Mouse (Mus musculus) limb, embryonic 11.5 days (tissue): ENCODE results near the gene F2rl1. TPM values are rescaled to one million over a fixed set of nuclear protein-coding genes. Genes with fewer than 3 reads are reported as not detected.

ENCODE experiments used
- ATAC-seq: fragments of 200-750 bp; cut with Nextera tagmentation; 2 replicates; pipeline ENCODE4 v1.8.0; 2017; ENCODE audit warnings: low read depth; ENCODE audit not compliant: insufficient number of reproducible peaks, low FRiP score, low TSS enrichment
- DNase-seq: peaks from one replicate; pipeline ENCODE4 v3.0.0-alpha.2; 2015; ENCODE audit warnings: low spot score
- H3K27ac ChIP-seq: fragments of 300-500 bp; sonication (generic); replicated peaks from 2 replicates; pipeline ENCODE4 v1.5.1; 2014; ENCODE audit warnings: low read depth, mild to moderate bottlenecking, low read length
- H3K27me3 ChIP-seq: fragments of 300-500 bp; sonication (generic); 2 replicates; pipeline ENCODE4 v1.6.1; 2014; ENCODE audit warnings: mild to moderate bottlenecking, low read length, mixed read lengths; ENCODE audit not compliant: control insufficient read depth, insufficient read depth
- H3K36me3 ChIP-seq: fragments of 300-500 bp; sonication (generic); 2 replicates; pipeline ENCODE4 v1.6.1; 2014; ENCODE audit warnings: mild to moderate bottlenecking, low read length, moderate library complexity, mixed read lengths; ENCODE audit not compliant: control insufficient read depth, insufficient read depth
- H3K4me1 ChIP-seq: fragments of 300-500 bp; sonication (generic); 2 replicates; pipeline ENCODE4 v1.6.1; 2014; ENCODE audit warnings: low read length, mixed read lengths; ENCODE audit not compliant: control insufficient read depth, insufficient read depth
- H3K4me2 ChIP-seq: fragments of 300-500 bp; sonication (generic); 2 replicates; pipeline ENCODE4 v1.6.1; 2014; ENCODE audit warnings: low read depth, mild to moderate bottlenecking, moderate library complexity; ENCODE audit not compliant: severe bottlenecking
- H3K4me3 ChIP-seq: fragments of 300-500 bp; sonication (generic); 2 replicates; pipeline ENCODE4 v1.5.1; 2014; ENCODE audit warnings: low read depth, low read length
- H3K9ac ChIP-seq: fragments of 300-500 bp; sonication (generic); 2 replicates; pipeline ENCODE4 v1.6.1; 2014; ENCODE audit warnings: mild to moderate bottlenecking, low read length
- H3K9me3 ChIP-seq: fragments of 300-500 bp; sonication (generic); 2 replicates; pipeline ENCODE4 v1.6.1; 2016; ENCODE audit warnings: low read length; ENCODE audit not compliant: control insufficient read depth
- WGBS: fragments of 180-500 bp; shearing (Covaris S2); extraction: QIAGEN DNeasy Blood & Tissue Kit; methylation state at CpG from one replicate; pipeline ENCODE4 v1.1.7; 2014; 5-methylcytosine and 5-hydroxymethylcytosine counted together
- polyA plus RNA-seq: library from polyadenylated mRNA; unstranded; fragments of >200 nt; fragmentation: Nextera tagmentation; extraction: Ambion mirVana; gene quantifications from 2 replicates; pipeline ENCODE4 v1.2.1, GENCODE M21; 2014

Gene F2rl1
- polyA plus RNA-seq, 1 experiment from 2014 or later: 0.11 TPM

DNA sequence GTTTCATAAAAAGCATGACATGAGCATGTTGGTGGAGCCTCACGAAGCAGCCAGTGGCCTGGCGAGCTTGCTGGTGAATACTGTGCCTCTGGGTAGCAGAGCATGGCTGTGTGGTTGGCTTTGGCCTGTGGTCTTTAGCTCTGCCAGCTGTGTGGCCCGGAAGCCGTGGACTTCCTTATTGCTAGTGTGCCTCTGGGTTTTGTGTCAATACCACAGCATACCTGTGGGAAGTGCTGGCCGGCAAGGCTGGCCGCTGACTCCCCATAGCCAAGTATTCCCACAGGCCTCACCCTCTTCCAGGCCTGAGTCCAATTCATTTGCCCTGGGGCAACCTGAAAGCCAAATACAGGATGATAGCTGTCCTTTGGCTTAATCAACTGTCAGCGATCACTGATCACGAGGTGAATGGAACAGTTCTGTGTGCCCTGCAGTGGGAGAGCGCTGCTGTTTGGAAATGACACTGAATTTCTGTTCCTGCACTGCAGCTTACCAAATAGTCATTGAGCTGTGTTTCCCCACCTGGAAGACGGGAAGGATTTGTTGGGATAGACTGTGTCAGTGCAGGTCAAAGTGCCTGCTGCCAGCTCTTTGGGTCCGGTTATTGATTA is 29.0 kb upstream of the F2rl1 start:
- peaks cover 5% of the 10 kb centered on the region; the same call in 1 of the 2 replicates for H3K4me1 ChIP-seq
- DNase-seq (no peak), ATAC-seq (no peak)
- no peak overlapping the region for H3K9ac ChIP-seq
- H3K4me3 ChIP-seq: no peak overlapping the region
- WGBS: 85% methylated on average over 11 of the region's 11 CpGs
- H3K27me3 ChIP-seq: no peaks in the 10 kb centered on the region
- no peaks in the 10 kb centered on the region for H3K9me3 ChIP-seq
- no peaks in the 10 kb centered on the region for H3K36me3 ChIP-seq
- no peak overlapping the region for H3K27ac ChIP-seq
- no peak overlapping the region for H3K4me2 ChIP-seq

DNA sequence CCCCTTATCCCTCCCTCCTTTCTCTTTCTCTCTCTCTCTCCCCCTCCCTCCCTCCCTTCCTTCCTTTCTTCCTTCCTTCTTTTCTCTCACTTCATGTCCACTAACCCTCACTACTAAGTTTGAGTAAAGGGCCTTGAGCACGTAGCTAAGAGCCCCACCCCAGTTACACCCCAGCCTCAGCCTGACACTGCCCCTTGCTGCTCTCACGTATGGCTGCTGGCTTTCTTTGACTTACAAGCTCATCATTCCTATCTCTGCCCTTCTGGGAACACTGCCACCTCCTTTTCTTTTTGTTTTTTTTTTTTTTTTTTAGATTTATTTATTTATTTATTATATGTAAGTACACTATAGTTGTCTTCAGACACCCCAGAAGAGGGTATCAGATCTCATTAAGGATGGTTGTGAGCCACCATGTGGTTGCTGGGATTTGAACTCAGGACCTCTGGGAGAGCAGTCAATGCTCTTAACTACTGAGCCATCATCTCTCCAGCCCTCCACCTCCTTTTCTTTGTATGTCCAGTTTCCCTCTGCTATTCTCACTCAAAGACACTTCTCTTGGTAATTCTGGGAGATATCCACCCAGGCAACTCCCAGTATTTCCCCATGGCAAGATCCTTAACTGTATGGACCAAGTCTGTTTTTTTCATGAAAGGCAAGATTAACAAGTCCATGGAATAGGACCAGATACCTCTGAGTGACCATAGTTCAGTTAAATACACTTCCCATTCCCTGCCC is 25.8 kb upstream of the F2rl1 start:
- Histone ChIP-seq H3K27me3 (no peaks in the 10 kb centered on the region), H3K4me1 (peaks cover 17% of the 10 kb centered on the region), H3K27ac (no peak overlapping the region), H3K9me3 (no peaks in the 10 kb centered on the region), H3K36me3 (no peaks in the 10 kb centered on the region), H3K9ac (no peak overlapping the region), H3K4me2 (no peak overlapping the region), H3K4me3 (no peak overlapping the region)
- DNase-seq (no peak), ATAC-seq (no peak)
- 67% methylated on average over 2 of the region's 2 CpGs for WGBS

DNA sequence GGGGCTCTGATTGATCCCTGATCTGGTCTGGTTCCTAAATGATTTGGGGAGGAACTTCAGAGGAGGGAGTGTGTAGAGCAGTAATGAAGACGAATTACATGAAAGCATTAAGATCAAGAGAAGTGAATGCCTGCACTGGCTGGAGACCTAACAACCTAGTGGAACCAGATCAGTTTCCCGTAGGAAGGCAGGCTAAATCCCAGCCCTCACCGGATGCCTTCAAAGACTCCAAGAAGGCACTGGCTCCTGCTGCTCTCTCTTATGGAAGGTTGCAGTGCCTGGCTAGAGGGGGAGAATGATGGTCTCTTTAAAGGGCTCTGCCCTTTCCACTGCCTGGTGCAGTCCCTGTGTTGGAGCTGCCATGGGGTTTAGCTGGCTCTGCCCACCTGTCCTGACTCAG is 24.4 kb upstream of the F2rl1 start:
- 7% methylated on average over 3 of the region's 3 CpGs for WGBS
- no peaks in the 10 kb centered on the region for H3K27me3 ChIP-seq
- H3K4me3 ChIP-seq: no peak overlapping the region
- no peak overlapping the region for H3K27ac ChIP-seq
- no peak overlapping the region for H3K9ac ChIP-seq
- no peaks in the 10 kb centered on the region for H3K9me3 ChIP-seq
- H3K4me1 ChIP-seq: peaks cover 17% of the 10 kb centered on the region
- ATAC-seq (no peak), DNase-seq (no peak)
- no peaks in the 10 kb centered on the region for H3K36me3 ChIP-seq
- no peak overlapping the region for H3K4me2 ChIP-seq

DNA sequence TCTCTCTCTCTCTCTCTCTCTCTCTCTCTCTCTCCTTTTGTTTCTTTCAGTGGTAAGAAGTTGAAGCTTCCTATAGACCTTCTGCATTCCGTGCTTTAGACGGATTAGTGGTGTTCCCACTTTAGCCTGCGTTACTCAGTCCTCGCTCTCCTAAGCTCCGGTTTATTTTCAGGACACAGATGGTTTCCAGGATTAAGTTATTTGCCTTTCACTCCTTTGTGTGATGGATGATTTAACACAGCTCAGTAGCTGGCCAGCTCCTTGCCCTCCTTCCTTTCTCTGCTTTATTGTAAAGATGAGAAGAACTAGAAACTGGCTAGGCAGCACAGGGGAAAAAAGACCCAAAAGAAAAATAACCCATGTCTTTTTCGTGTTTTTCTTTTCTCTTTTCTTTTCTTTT is 23.8 kb upstream of the F2rl1 start:
- Histone ChIP-seq H3K27ac (no peak overlapping the region), H3K36me3 (no peaks in the 10 kb centered on the region), H3K9me3 (no peaks in the 10 kb centered on the region), H3K4me2 (peak overlapping the region; percentile 40; the same call in 1 of the 2 replicates), H3K27me3 (no peaks in the 10 kb centered on the region), H3K9ac (no peak overlapping the region), H3K4me3 (no peak overlapping the region), H3K4me1 (peaks cover 17% of the 10 kb centered on the region)
- DNase-seq (no peak), ATAC-seq (no peak)
- 9% methylated on average over 6 of the region's 6 CpGs for WGBS

DNA sequence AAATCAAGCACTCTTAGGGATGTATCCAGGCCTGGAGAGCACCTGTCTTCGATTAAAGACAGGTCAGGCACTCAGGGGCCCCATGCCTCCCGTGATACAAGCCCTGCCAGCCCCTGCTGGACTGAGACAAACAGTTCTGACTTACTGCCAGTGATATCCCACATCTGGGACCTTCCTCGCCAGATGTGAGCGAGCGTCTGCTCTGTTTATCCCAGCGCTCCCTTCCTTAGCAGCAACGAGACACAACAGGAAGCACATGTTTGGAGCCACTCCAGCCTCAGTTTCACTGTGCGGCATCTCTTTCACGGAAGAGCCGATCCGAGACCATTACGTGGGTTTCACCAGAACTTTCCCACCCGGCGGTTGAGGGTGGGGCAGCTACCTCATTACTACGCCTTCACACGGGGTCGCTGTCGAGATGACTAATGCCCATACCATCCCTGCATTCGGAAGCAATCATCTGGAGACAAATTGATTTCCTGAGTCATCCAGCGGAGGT is 23.3 kb upstream of the F2rl1 start:
- Histone ChIP-seq H3K4me3 (no peak overlapping the region), H3K9me3 (no peaks in the 10 kb centered on the region), H3K4me1 (peaks cover 17% of the 10 kb centered on the region), H3K9ac (no peak overlapping the region), H3K27ac (no peak overlapping the region), H3K4me2 (peak overlapping the region; percentile 40), H3K36me3 (no peaks in the 10 kb centered on the region), H3K27me3 (no peaks in the 10 kb centered on the region)
- DNase-seq (peak; percentile 69), ATAC-seq (peak; percentile 67; the same call in 1 of the 2 replicates)
- WGBS: 8% methylated on average over 20 of the region's 20 CpGs

DNA sequence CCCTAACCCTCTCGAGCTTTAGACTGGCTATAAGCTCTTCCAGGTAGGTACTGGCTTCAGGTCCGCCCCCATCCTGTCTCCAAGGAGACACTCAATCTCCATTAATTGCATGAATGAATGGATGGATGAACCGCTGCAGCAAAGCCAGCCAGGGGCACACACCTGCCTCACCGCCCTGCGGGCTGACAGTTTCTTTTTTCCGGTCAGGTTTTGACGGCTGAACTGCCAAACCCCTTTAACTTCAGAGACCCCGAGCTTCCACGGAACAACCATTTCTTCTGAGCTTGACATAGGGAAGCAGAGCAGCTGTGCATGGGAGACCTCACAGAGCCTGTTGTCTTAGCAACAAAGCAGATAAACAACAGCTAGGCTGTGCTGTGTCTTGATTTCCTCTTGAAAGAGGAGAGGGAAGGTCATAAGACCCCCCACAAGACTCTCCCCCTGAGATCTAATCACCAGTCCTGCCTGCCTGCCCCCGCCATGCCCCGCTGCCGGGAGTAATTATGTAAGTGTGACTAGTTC is 22.1 kb upstream of the F2rl1 start:
- Histone ChIP-seq H3K9me3 (no peaks in the 10 kb centered on the region), H3K9ac (no peak overlapping the region), H3K4me3 (no peak overlapping the region), H3K4me1 (peaks cover 17% of the 10 kb centered on the region), H3K27ac (0 out of 2 replicates have a peak overlapping the region, but pooled peaks have one; percentile 30), H3K36me3 (no peaks in the 10 kb centered on the region), H3K27me3 (no peaks in the 10 kb centered on the region), H3K4me2 (no peak overlapping the region)
- 27% methylated on average over 12 of the region's 12 CpGs for WGBS
- ATAC-seq (no peak), DNase-seq (peak; percentile 44)

DNA sequence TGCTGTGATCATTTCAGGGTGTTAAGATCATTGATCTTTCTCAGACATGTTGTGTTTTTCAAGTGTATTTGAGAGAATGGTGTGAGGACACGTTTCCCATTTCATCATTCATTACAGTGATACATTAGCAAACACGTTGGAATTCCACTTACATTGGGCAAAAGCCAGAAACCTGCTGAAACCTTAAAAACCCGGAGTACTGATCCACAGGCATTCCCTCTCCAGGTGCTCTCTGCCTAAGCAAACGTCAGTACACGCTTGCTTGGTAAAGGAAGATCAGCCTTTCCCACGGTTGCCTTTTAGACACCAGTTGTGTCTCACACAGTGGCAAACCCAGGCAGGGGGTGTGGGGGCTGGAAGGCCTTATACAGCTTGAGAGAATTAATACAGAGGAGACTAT is 21.2 kb upstream of the F2rl1 start:
- H3K4me2 ChIP-seq: no peak overlapping the region
- no peaks in the 10 kb centered on the region for H3K27me3 ChIP-seq
- H3K9ac ChIP-seq: no peak overlapping the region
- no peak overlapping the region for H3K27ac ChIP-seq
- ATAC-seq: no peak
- no peaks in the 10 kb centered on the region for H3K9me3 ChIP-seq
- peaks cover 17% of the 10 kb centered on the region for H3K4me1 ChIP-seq
- DNase-seq: no peak
- WGBS: 67% methylated on average over 6 of the region's 6 CpGs
- H3K4me3 ChIP-seq: no peak overlapping the region
- no peaks in the 10 kb centered on the region for H3K36me3 ChIP-seq

DNA sequence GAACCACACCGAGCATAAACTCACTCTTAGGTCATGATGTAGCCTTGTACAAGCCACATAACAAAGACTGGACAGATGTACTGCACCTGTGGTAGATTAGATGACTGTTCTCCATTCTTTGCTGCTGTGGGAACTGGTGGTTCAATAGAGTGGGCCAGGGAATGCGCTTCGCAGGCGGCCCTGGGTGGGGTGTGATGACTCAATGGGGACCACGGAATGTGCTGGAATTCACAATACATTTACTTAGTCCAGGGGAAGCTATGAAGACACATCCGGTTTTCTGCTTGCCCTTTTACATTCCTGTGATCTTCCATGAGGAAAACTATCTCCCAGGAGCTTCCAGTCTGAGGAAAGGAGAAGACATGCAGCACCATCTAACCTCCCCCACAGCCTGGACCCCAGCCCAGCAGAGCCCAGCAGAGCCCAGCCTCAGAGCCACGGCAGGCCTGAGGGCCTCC is 20.7 kb upstream of the F2rl1 start:
- no peaks in the 10 kb centered on the region for H3K36me3 ChIP-seq
- no peak overlapping the region for H3K9ac ChIP-seq
- no peak overlapping the region for H3K4me2 ChIP-seq
- no peaks in the 10 kb centered on the region for H3K27me3 ChIP-seq
- no peak overlapping the region for H3K4me3 ChIP-seq
- H3K4me1 ChIP-seq: peaks cover 17% of the 10 kb centered on the region
- ATAC-seq (no peak), DNase-seq (no peak)
- no peaks in the 10 kb centered on the region for H3K9me3 ChIP-seq
- 78% methylated on average over 7 of the region's 7 CpGs for WGBS
- H3K27ac ChIP-seq: no peak overlapping the region
